Mouse (Mus musculus) megakaryocyte, adult 5-6 weeks (primary cell): ENCODE measurements around the gene Krtap4-2. TPM values are rescaled to one million over a fixed set of nuclear protein-coding genes. Genes with fewer than 3 reads are reported as not detected.

Experiments used
- ATAC-seq: 2 replicates; pipeline ENCODE4 v1.8.0; 2016; ENCODE audit warnings: mild to moderate bottlenecking, inconsistent platforms; ENCODE audit not compliant: poor library complexity, severe bottlenecking
- total RNA-seq, 2 experiments: library from RNA; stranded (forward) in 1 of 2; stranded (reverse) in 1 of 2; fragments of 153-499, 151-499 nt in 1 of 2; fragments of 221-1000, 200-1000 nt in 1 of 2; gene quantifications; 2 replicates each; pipeline versions ENCODE4 v1.2.3 to v1.2.4; 2015 to 2017

The Krtap4-2 gene
- total RNA-seq, 2 experiments from 2014 or later: not detected

DNA sequence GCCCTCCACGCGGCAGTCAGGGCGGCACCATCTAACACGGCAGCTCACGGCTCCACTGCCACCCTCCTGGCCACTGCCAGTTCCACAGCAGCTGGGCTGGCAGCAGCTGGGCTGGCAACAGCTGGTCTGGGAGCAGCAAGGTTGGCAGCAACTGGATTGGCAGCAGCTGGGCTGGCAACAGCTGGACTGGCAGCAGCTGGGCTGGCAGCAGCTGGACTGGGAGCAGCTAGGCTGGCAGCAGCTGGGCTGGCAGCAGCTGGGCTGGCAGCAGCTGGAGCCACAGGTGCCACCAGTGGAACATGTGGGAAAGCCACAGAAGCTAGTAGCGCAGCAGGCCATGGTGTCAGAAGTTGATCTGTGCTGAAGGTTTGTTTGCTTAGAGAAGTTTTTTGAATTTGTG lies 43.9 kb downstream of the Krtap4-2 start, which contains the start of gene Krtap1-3:
Krtap1-3 (minus strand) TSS at position 359 of the 400 bp plus-strand sequence.
- no peak for ATAC-seq

DNA sequence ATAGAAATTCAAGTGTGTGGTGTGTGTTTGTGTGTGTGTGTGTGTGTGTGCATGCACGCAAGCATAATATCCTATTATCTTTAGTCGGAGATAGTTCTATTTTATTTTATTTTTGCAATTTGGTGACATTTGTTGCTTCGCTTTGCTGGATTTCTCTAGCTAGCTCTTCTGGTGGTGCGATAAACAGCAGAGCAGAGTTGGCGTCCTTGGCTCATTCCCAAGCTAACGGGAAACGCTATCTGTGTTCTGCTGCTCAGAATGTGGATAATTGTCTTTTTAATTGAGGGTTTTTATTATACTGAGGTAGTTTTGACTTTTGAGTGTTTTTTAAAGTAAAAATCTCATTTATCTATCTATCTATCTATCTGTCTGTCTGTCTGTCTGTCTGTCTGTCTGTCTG lies 49.8 kb downstream of the Krtap4-2 start:
- ATAC-seq: no peak

Other genes starting within 250 kb of the Krtap4-2 start
Only the 30 nearest of the 39 such genes appear.
- not detected in 2 replicates for gene Krt23, start 141.9 kb downstream of the Krtap4-2 start, total RNA-seq (2015)
- not detected in 2 replicates for gene Krt23, start 141.9 kb downstream of the Krtap4-2 start, total RNA-seq (2017)
- gene Krt39, start 113.7 kb downstream of the Krtap4-2 start, total RNA-seq (2015): not detected in 2 replicates
- not detected in 2 replicates for gene Krt39, start 113.7 kb downstream of the Krtap4-2 start, total RNA-seq (2017)
- not detected in 2 replicates for gene Krt40, start 91.9 kb downstream of the Krtap4-2 start, total RNA-seq (2015)
- gene Krt40, start 91.9 kb downstream of the Krtap4-2 start, total RNA-seq (2017): not detected in 2 replicates
- gene Krtap3-3, start 84.2 kb downstream of the Krtap4-2 start, total RNA-seq (2015): not detected in 2 replicates
- gene Krtap3-3, start 84.2 kb downstream of the Krtap4-2 start, total RNA-seq (2017): not detected in 2 replicates
- gene Krtap3-2, start 78.2 kb downstream of the Krtap4-2 start, total RNA-seq (2015): not detected in 2 replicates
- gene Krtap3-2, start 78.2 kb downstream of the Krtap4-2 start, total RNA-seq (2017): not detected in 2 replicates
- gene Gm11939, start 75.6 kb downstream of the Krtap4-2 start, total RNA-seq (2015): not detected in 2 replicates
- not detected in 2 replicates for gene Gm11939, start 75.6 kb downstream of the Krtap4-2 start, total RNA-seq (2017)
- not detected in 2 replicates for gene Krtap3-1, start 68.5 kb downstream of the Krtap4-2 start, total RNA-seq (2015)
- not detected in 2 replicates for gene Krtap3-1, start 68.5 kb downstream of the Krtap4-2 start, total RNA-seq (2017)
- gene Krtap1-5, start 54.1 kb downstream of the Krtap4-2 start, total RNA-seq (2015): not detected in 2 replicates
- not detected in 2 replicates for gene Krtap1-5, start 54.1 kb downstream of the Krtap4-2 start, total RNA-seq (2017)
- not detected in 2 replicates for gene Krtap1-4, start 51.4 kb downstream of the Krtap4-2 start, total RNA-seq (2015)
- gene Krtap1-4, start 51.4 kb downstream of the Krtap4-2 start, total RNA-seq (2017): not detected in 2 replicates
- gene Krtap1-3, start 43.7 kb downstream of the Krtap4-2 start, total RNA-seq (2015): not detected in 2 replicates
- not detected in 2 replicates for gene Krtap1-3, start 43.7 kb downstream of the Krtap4-2 start, total RNA-seq (2017)
- gene Krtap9-3, start 37.0 kb downstream of the Krtap4-2 start, total RNA-seq (2015): not detected in 2 replicates
- not detected in 2 replicates for gene Krtap9-3, start 37.0 kb downstream of the Krtap4-2 start, total RNA-seq (2017)
- not detected in 2 replicates for gene Gm11938, start 31.8 kb downstream of the Krtap4-2 start, total RNA-seq (2015)
- gene Gm11938, start 31.8 kb downstream of the Krtap4-2 start, total RNA-seq (2017): not detected in 2 replicates
- gene Gm11937, start 24.9 kb downstream of the Krtap4-2 start, total RNA-seq (2015): not detected in 2 replicates
- gene Gm11937, start 24.9 kb downstream of the Krtap4-2 start, total RNA-seq (2017): not detected in 2 replicates
- gene Krtap2-4, start 20.2 kb downstream of the Krtap4-2 start, total RNA-seq (2015): not detected in 2 replicates
- gene Krtap2-4, start 20.2 kb downstream of the Krtap4-2 start, total RNA-seq (2017): not detected in 2 replicates
- gene Gm11562, start 14.6 kb downstream of the Krtap4-2 start, total RNA-seq (2015): not detected in 2 replicates
- not detected in 2 replicates for gene Gm11562, start 14.6 kb downstream of the Krtap4-2 start, total RNA-seq (2017)
- gene Krtap4-1, start 6.8 kb downstream of the Krtap4-2 start, total RNA-seq (2015): not detected in 2 replicates
- gene Krtap4-1, start 6.8 kb downstream of the Krtap4-2 start, total RNA-seq (2017): not detected in 2 replicates
- gene Krtap4-7, start 9.0 kb upstream of the Krtap4-2 start, total RNA-seq (2015): not detected in 2 replicates
- not detected in 2 replicates for gene Krtap4-7, start 9.0 kb upstream of the Krtap4-2 start, total RNA-seq (2017)
- gene Gm11555, start 15.2 kb upstream of the Krtap4-2 start, total RNA-seq (2015): not detected in 2 replicates
- gene Gm11555, start 15.2 kb upstream of the Krtap4-2 start, total RNA-seq (2017): not detected in 2 replicates
- gene Gm11563, start 23.9 kb upstream of the Krtap4-2 start, total RNA-seq (2015): not detected in 2 replicates
- not detected in 2 replicates for gene Gm11563, start 23.9 kb upstream of the Krtap4-2 start, total RNA-seq (2017)
- not detected in 2 replicates for gene Krtap4-6, start 30.9 kb upstream of the Krtap4-2 start, total RNA-seq (2015)
- gene Krtap4-6, start 30.9 kb upstream of the Krtap4-2 start, total RNA-seq (2017): not detected in 2 replicates
- not detected in 2 replicates for gene Gm14190, start 55.7 kb upstream of the Krtap4-2 start, total RNA-seq (2015)
- not detected in 2 replicates for gene Gm14190, start 55.7 kb upstream of the Krtap4-2 start, total RNA-seq (2017)
- not detected in 2 replicates for gene Gm14180, start 99.2 kb upstream of the Krtap4-2 start, total RNA-seq (2015)
- not detected in 2 replicates for gene Gm14180, start 99.2 kb upstream of the Krtap4-2 start, total RNA-seq (2017)
- gene Gm11595, start 137.8 kb upstream of the Krtap4-2 start, total RNA-seq (2015): not detected in 2 replicates
- not detected in 2 replicates for gene Gm11595, start 137.8 kb upstream of the Krtap4-2 start, total RNA-seq (2017)
- gene Krtap4-8, start 145.6 kb upstream of the Krtap4-2 start, total RNA-seq (2015): not detected in 2 replicates
- not detected in 2 replicates for gene Krtap4-8, start 145.6 kb upstream of the Krtap4-2 start, total RNA-seq (2017)
- gene Krtap4-9, start 150.1 kb upstream of the Krtap4-2 start, total RNA-seq (2015): not detected in 2 replicates
- gene Krtap4-9, start 150.1 kb upstream of the Krtap4-2 start, total RNA-seq (2017): not detected in 2 replicates
- gene Gm11596, start 158.4 kb upstream of the Krtap4-2 start, total RNA-seq (2015): not detected in 2 replicates
- gene Gm11596, start 158.4 kb upstream of the Krtap4-2 start, total RNA-seq (2017): not detected in 2 replicates
- gene Gm11569, start 163.8 kb upstream of the Krtap4-2 start, total RNA-seq (2015): not detected in 2 replicates
- not detected in 2 replicates for gene Gm11569, start 163.8 kb upstream of the Krtap4-2 start, total RNA-seq (2017)
- not detected in 2 replicates for gene Gm11554, start 169.4 kb upstream of the Krtap4-2 start, total RNA-seq (2015)
- not detected in 2 replicates for gene Gm11554, start 169.4 kb upstream of the Krtap4-2 start, total RNA-seq (2017)
- not detected in 2 replicates for gene Krtap4-13, start 174.8 kb upstream of the Krtap4-2 start, total RNA-seq (2015)
- gene Krtap4-13, start 174.8 kb upstream of the Krtap4-2 start, total RNA-seq (2017): not detected in 2 replicates
- gene Gm11564, start 180.6 kb upstream of the Krtap4-2 start, total RNA-seq (2015): not detected in 2 replicates
- gene Gm11564, start 180.6 kb upstream of the Krtap4-2 start, total RNA-seq (2017): not detected in 2 replicates